Mouse (Mus musculus) testis, adult 2 months (tissue): ENCODE results near the gene Shpk.

Experiments
- CTCF ChIP-seq: fragments of 200-500 bp; IDR thresholded peaks from 2 replicates; pipeline ENCODE4 v1.5.1; 2012; ENCODE audit warnings: low read depth, mild to moderate bottlenecking, inconsistent platforms, low read length, moderate library complexity; ENCODE audit not compliant: control insufficient read depth, insufficient read depth, insufficient replicate concordance
- POLR2A ChIP-seq: fragments of 200-500 bp; IDR thresholded peaks from 2 replicates; pipeline ENCODE4 v1.6.1; 2012; ENCODE audit warnings: low read depth, mild to moderate bottlenecking, inconsistent platforms, low read length, moderate library complexity; ENCODE audit not compliant: control insufficient read depth

- TF ChIP-seq CTCF (no peak), POLR2A (no peak)
Observed at GRCm38 (mm10) chr11:73193047-73193446, 6.2 kb upstream of the Shpk start.
